Mouse (Mus musculus) C3H10T1/2 (cell line): ENCODE measurements around the gene H2-M10.1. TPM values are rescaled to one million over a fixed set of nuclear protein-coding genes. Genes with fewer than 3 reads are reported as not detected.

Source experiments
- polyA plus RNA-seq, 2 experiments: library from polyadenylated mRNA; unstranded; fragments of >200 nt; fragmentation: generic; extraction: Trizol; gene quantifications; one replicate each; pipeline ENCODE4 v1.2.1; 2012; ENCODE audit warnings: missing spikeins in 2 of 2

H2-M10.1 gene
- not detected for polyA plus RNA-seq

DNA sequence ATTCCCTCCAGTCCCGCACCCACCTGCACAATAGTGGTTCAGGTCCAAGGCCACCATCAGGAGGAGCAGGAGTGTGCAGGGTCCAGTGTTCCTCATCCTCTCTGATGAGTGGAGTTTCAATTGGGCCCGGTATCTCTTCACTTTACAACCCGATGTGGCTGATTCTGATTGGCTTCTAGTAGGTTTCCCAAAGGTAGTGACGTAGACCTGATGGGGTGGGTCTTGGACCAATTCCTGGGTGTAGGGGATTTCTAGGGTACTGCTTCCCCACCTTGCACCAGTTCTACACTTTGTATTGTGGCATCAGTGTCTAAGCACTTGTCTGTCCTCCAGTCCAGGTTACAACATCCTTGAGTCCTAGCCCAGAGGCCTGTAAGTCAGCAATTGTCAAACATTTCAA is at the start of gene H2-M10.1:
TSS of gene H2-M10.1 (minus strand) at position 101 of the 400 bp plus-strand sequence.

DNA sequence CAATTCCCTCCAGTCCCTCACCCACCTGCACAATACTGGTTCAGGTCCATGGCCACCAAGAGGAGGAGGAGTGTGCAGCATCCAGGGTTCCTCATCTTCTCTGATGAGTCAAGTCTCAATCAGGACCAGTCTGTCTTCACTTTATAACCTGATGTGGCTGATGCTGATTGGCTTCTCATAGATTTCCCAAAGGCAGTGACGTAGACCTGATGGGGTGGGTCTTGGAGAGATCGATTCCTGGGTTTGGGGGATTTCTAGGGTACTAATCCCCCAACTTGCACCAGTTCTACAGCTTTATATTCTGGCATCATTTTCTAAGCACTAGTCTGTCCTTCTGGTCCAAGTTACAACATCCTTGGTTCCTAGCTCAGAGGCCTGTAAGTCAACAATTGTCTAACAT is 42.4 kb upstream of the H2-M10.1 start, which contains the start of gene H2-M10.3:
TSS of gene H2-M10.3 (minus strand) at position 101 of the 400 bp plus-strand sequence.

DNA sequence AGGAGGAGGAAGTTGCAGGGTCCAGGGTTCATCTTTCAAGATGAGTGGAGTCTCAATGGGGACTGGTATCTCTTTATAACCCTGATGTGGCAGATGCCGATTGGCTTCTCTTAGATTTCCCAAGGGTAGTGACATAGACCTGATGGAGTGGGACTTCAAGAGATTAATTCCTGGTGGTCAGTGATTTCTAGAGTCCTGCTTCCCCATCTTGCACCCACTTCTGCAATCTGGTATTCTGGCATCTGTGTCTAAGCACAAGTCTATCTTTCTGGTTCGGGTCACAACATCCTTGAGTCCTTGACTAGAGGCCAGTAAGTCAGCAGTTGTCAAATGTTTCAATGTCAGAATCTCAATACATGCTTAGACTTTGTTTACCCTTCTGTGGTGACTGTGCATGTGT is 39.6 kb downstream of the H2-M10.1 start, which contains the start of gene H2-M10.2:
TSS of gene H2-M10.2 (minus strand) at position 101 of the 400 bp plus-strand sequence.

Other genes starting within 250 kb of the H2-M10.1 start
- gene Gm19684, start 204.5 kb downstream of the H2-M10.1 start, polyA plus RNA-seq = not detected
- gene Gm7030, start 196.7 kb downstream of the H2-M10.1 start, polyA plus RNA-seq = not detected
- not detected for gene Gm8909, start 157.6 kb downstream of the H2-M10.1 start, polyA plus RNA-seq
- gene H2-T3, start 135.9 kb downstream of the H2-M10.1 start, polyA plus RNA-seq = not detected
- 10 to 100 TPM; 72.2 to 97.7 TPM for gene Rpp21, start 68.1 kb downstream of the H2-M10.1 start, polyA plus RNA-seq
- 1 to 10 TPM; 1.2 to 8.7 TPM for gene Trim39, start 53.9 kb downstream of the H2-M10.1 start, polyA plus RNA-seq
- gene H2-M10.2, start 39.7 kb downstream of the H2-M10.1 start, polyA plus RNA-seq = not detected
- not detected for gene H2-M10.3, start 42.3 kb upstream of the H2-M10.1 start, polyA plus RNA-seq
- gene H2-M10.4, start 136.2 kb upstream of the H2-M10.1 start, polyA plus RNA-seq = not detected
- not detected for gene H2-M11, start 220.9 kb upstream of the H2-M10.1 start, polyA plus RNA-seq